ENCODE assay signal across 12 mouse cellular contexts in genomic region chr4:150005231-150005630, GRCm38 (mm10).
"Had no signal": no experiment of that assay in that cellular context is flagged by ENCODE, and none has a peak within 500 bp of the region (broad histone marks: within the 10 kb centered on the region; RNA-seq: fewer than 3 reads in every experiment).

No protein-coding gene starts in this region.

- H3K9me3 ChIP-seq: limb, embryonic 10.5 days; liver, embryonic 13.5 days; midbrain, embryonic 13.5 days; neural tube, embryonic 15.5 days had no signal

- H3K36me3 ChIP-seq: limb, embryonic 10.5 days; midbrain, embryonic 13.5 days; neural tube, embryonic 15.5 days had no signal

- H3K9ac ChIP-seq: liver, embryonic 13.5 days; liver, postnatal 0 days; midbrain, embryonic 13.5 days; neural tube, embryonic 15.5 days had no signal

- H3K4me3 ChIP-seq: left cerebral cortex, adult 2 months; limb, embryonic 10.5 days; liver, embryonic 13.5 days; midbrain, embryonic 13.5 days; neural tube, embryonic 15.5 days had no signal

- H3K4me2 ChIP-seq: liver, embryonic 13.5 days; midbrain, embryonic 13.5 days; neural tube, embryonic 15.5 days had no signal

- ATAC-seq: liver, postnatal 0 days; midbrain, embryonic 13.5 days had no signal

- DNase-seq: kidney, postnatal 25 days; liver, embryonic 13.5 days; liver, postnatal 0 days; lung, postnatal 36 days; right cerebral cortex, postnatal 4 days; spleen, adult 18-20 months; thymus, adult 18-20 months; thymus, postnatal 14 days had no signal

- H3K27ac ChIP-seq: left cerebral cortex, adult 2 months; limb, embryonic 10.5 days; liver, embryonic 13.5 days; midbrain, embryonic 13.5 days; neural tube, embryonic 15.5 days had no signal

- H3K27me3 ChIP-seq: liver, embryonic 13.5 days; neural tube, embryonic 15.5 days had no signal
